Mouse (Mus musculus): ENCODE measurements around the gene Prkag2.

DNA sequence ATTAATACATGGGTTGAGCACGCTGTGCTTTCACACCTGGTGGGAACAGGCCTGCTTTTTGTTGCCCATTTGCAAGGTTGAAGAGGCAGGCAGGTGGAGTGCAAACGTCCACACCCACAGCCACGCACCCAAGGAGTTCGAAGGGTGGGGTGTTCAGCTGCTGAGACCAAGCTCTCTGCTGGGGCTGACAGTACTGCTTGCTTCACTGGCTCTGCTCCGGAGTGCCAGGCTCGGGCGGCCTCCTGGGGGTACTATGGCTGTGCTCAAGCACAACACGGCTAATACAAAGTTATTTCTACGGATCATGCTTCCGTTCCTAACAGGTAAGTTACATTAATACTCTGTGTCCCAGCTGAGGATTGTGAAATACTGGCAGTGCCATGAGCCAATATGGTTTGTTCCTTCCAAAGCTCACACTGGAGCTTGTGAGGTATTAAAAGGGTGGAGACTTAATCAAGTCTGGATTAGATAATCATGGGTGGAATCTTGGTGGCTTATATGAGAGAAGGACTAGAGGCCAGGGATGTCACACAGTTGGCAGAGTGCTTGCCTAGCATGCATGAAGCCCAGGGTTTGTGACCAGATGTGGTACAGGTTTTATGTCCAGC, 168.8 kb downstream of the Prkag2 start:
- TF ChIP-seq CTCF (IDR thresholded peaks at IDR 0.05; ENCODE audit: low read depth, low read length) (no peak), GATA1 (IDR thresholded peaks at IDR 0.05; ENCODE audit: borderline replicate concordance, low read length) (no peak), POLR2AphosphoS5 (IDR thresholded peaks at IDR 0.05; ENCODE audit: insufficient replicate concordance, low read depth, low read length) (no peak), GATA2 (IDR thresholded peaks at IDR 0.05; ENCODE audit: borderline replicate concordance, low read depth, low read length) (no peak)

Data from G1E (cell line).